Mouse (Mus musculus) neutrophil, adult 5-6 weeks (primary cell): Measurements from ENCODE around the gene Tbc1d22a. TPM values are rescaled to one million over a fixed set of nuclear protein-coding genes. Genes with fewer than 3 reads are reported as not detected.

Source experiments
- ATAC-seq: fragments of 151-379, 151-347 bp; 2 replicates; pipeline ENCODE4 v1.8.0; 2017; ENCODE audit warnings: mild to moderate bottlenecking, moderate TSS enrichment; ENCODE audit not compliant: insufficient number of reproducible peaks, poor library complexity, low FRiP score, severe bottlenecking; ENCODE audit errors: extremely low read depth
- total RNA-seq: library from RNA; stranded (forward); fragments of 200-1000 nt; gene quantifications from 2 replicates; pipeline ENCODE4 v1.2.3, GENCODE M21; 2017

Gene Tbc1d22a
- total RNA-seq, 1 experiment from 2014 or later, result 23.2 TPM

- peak; percentile 20; the same call in 1 of the 2 replicates for ATAC-seq
Observed at GRCm38 (mm10) chr15:86345907-86346306, 131.6 kb downstream of the Tbc1d22a start.

GRCm38 (mm10) chr15:86346606-86347005 is 132.3 kb downstream of the Tbc1d22a start:
- no peak for ATAC-seq

- no peak for ATAC-seq
Observed at GRCm38 (mm10) chr15:86354932-86355331, 140.7 kb downstream of the Tbc1d22a start.

- no peak for ATAC-seq
Observed at GRCm38 (mm10) chr15:86355857-86356256, 141.6 kb downstream of the Tbc1d22a start.

- ATAC-seq, result no peak
Observed at GRCm38 (mm10) chr15:86360376-86360775, 146.1 kb downstream of the Tbc1d22a start.

GRCm38 (mm10) chr15:86362306-86363150 is 148.3 kb downstream of the Tbc1d22a start:
- no peak for ATAC-seq

GRCm38 (mm10) chr15:86363841-86364295 is 149.6 kb downstream of the Tbc1d22a start:
- ATAC-seq, result no peak

- ATAC-seq, result no peak
Observed at GRCm38 (mm10) chr15:86364948-86365658, 150.8 kb downstream of the Tbc1d22a start.

- ATAC-seq, result no peak
Observed at GRCm38 (mm10) chr15:86366726-86367125, 152.5 kb downstream of the Tbc1d22a start.

GRCm38 (mm10) chr15:86367247-86367646 is 153.0 kb downstream of the Tbc1d22a start:
- ATAC-seq, result no peak

GRCm38 (mm10) chr15:86370846-86371245 is 156.6 kb downstream of the Tbc1d22a start:
- ATAC-seq, result no peak

GRCm38 (mm10) chr15:86375262-86375661 is 161.0 kb downstream of the Tbc1d22a start:
- no peak for ATAC-seq

- no peak for ATAC-seq
Observed at GRCm38 (mm10) chr15:86375860-86376394, 161.7 kb downstream of the Tbc1d22a start.

GRCm38 (mm10) chr15:86383278-86383677 is 169.0 kb downstream of the Tbc1d22a start:
- no peak for ATAC-seq

GRCm38 (mm10) chr15:86385436-86385835 is 171.2 kb downstream of the Tbc1d22a start:
- ATAC-seq, result no peak

GRCm38 (mm10) chr15:86386325-86386724 is 172.1 kb downstream of the Tbc1d22a start:
- ATAC-seq, result no peak

GRCm38 (mm10) chr15:86388597-86388996 is 174.3 kb downstream of the Tbc1d22a start:
- ATAC-seq, result no peak

- ATAC-seq, result no peak
Observed at GRCm38 (mm10) chr15:86404866-86405265, 190.6 kb downstream of the Tbc1d22a start.

GRCm38 (mm10) chr15:86405527-86405926 is 191.3 kb downstream of the Tbc1d22a start:
- peak; percentile 40; the same call in 1 of the 2 replicates for ATAC-seq

- no peak for ATAC-seq
Observed at GRCm38 (mm10) chr15:86409352-86409751, 195.1 kb downstream of the Tbc1d22a start.
